Mouse (Mus musculus) macrophage (primary cell): ENCODE results near the gene Pomgnt2. TPM values are rescaled to one million over a fixed set of nuclear protein-coding genes. Genes with fewer than 3 reads are reported as not detected.

Source experiments
- H3K27ac ChIP-seq: fragments of 350-480 bp; formaldehyde crosslinking; 2 replicates; pipeline ENCODE4 v1.9.0; 2021
- H3K36me3 ChIP-seq: fragments of 350-480 bp; formaldehyde crosslinking; 2 replicates; pipeline ENCODE4 v1.9.0; 2021; ENCODE audit errors: inconsistent target
- H3K4me3 ChIP-seq: fragments of 350-480 bp; formaldehyde crosslinking; 2 replicates; pipeline ENCODE4 v1.9.0; 2021; ENCODE audit errors: inconsistent target
- H3K79me2 ChIP-seq: fragments of 350-480 bp; formaldehyde crosslinking; 2 replicates; pipeline ENCODE4 v1.9.0; 2021; ENCODE audit errors: inconsistent target
- WGBS: methylation state at CpG from one replicate; pipeline ENCODE4 v1.1.7; 2026; ENCODE audit warnings: inconsistent platforms; ENCODE audit not compliant: missing documents; 5-methylcytosine and 5-hydroxymethylcytosine counted together
- polyA plus RNA-seq: library from polyadenylated mRNA; stranded (reverse); fragments of 250-400 nt; gene quantifications from 3 replicates; pipeline ENCODE4 v1.2.4, GENCODE M21; 2018; ENCODE audit warnings: inconsistent platforms

The Pomgnt2 gene
- polyA plus RNA-seq, 1 experiment from 2014 or later = 0.93 TPM

- 22% methylated on average over 9 of the region's 10 CpGs for WGBS
- Histone ChIP-seq H3K4me3 (no peak overlapping the region; the same call in 1 of the 2 replicates), H3K36me3 (no peaks in the 10 kb centered on the region)
Measured at GRCm38 (mm10) chr9:121995077-121995476, 1.8 kb downstream of the Pomgnt2 start.

GRCm38 (mm10) chr9:121993047-121993446 is 3.9 kb downstream of the Pomgnt2 start:
- 23% methylated on average over 3 of the region's 3 CpGs for WGBS
- H3K4me3 ChIP-seq = no peak overlapping the region
- H3K27ac ChIP-seq = no peak overlapping the region
- no peaks in the 10 kb centered on the region for H3K79me2 ChIP-seq
- H3K36me3 ChIP-seq = no peaks in the 10 kb centered on the region

More at GRCm38 (mm10) chr9:121995077-121995476, 1.8 kb downstream of the Pomgnt2 start:
- Histone ChIP-seq H3K79me2 (no peaks in the 10 kb centered on the region), H3K27ac (no peak overlapping the region)

- Histone ChIP-seq H3K27ac (no peak overlapping the region), H3K4me3 (no peak overlapping the region), H3K36me3 (no peaks in the 10 kb centered on the region), H3K79me2 (no peaks in the 10 kb centered on the region)
- 61% methylated on average over 5 of the region's 5 CpGs for WGBS
Measured at GRCm38 (mm10) chr9:121991041-121991440, 5.9 kb downstream of the Pomgnt2 start.

GRCm38 (mm10) chr9:121989536-121989935 is 7.4 kb downstream of the Pomgnt2 start:
- H3K4me3 ChIP-seq = no peak overlapping the region
- H3K27ac ChIP-seq = no peak overlapping the region
- no peaks in the 10 kb centered on the region for H3K36me3 ChIP-seq
- 87% methylated on average over 4 of the region's 5 CpGs for WGBS
- H3K79me2 ChIP-seq = no peaks in the 10 kb centered on the region

- no peaks in the 10 kb centered on the region for H3K36me3 ChIP-seq
- H3K79me2 ChIP-seq = no peaks in the 10 kb centered on the region
- H3K27ac ChIP-seq = no peak overlapping the region
- H3K4me3 ChIP-seq = no peak overlapping the region
- 54% methylated on average over 3 of the region's 3 CpGs for WGBS
Measured at GRCm38 (mm10) chr9:121988910-121989309, 8.0 kb downstream of the Pomgnt2 start.

- H3K36me3 ChIP-seq = no peaks in the 10 kb centered on the region
- H3K79me2 ChIP-seq = no peaks in the 10 kb centered on the region
- H3K27ac ChIP-seq = no peak overlapping the region
- no peak overlapping the region for H3K4me3 ChIP-seq
- 43% methylated on average over 12 of the region's 15 CpGs for WGBS
Measured at GRCm38 (mm10) chr9:121984465-121985461, 12.1 kb downstream of the Pomgnt2 start.

- H3K27ac ChIP-seq = no peak overlapping the region
- 64% methylated on average over 15 of the region's 15 CpGs for WGBS
- no peaks in the 10 kb centered on the region for H3K79me2 ChIP-seq
- H3K4me3 ChIP-seq = no peak overlapping the region
- no peaks in the 10 kb centered on the region for H3K36me3 ChIP-seq
Measured at GRCm38 (mm10) chr9:121983504-121983903, 13.4 kb downstream of the Pomgnt2 start.

GRCm38 (mm10) chr9:121982665-121983064 is 14.2 kb downstream of the Pomgnt2 start:
- no peak overlapping the region for H3K4me3 ChIP-seq
- H3K79me2 ChIP-seq = no peaks in the 10 kb centered on the region
- H3K27ac ChIP-seq = no peak overlapping the region
- H3K36me3 ChIP-seq = no peaks in the 10 kb centered on the region
- 94% methylated on average over 15 of the region's 15 CpGs for WGBS

- Histone ChIP-seq H3K36me3 (no peaks in the 10 kb centered on the region), H3K4me3 (no peak overlapping the region), H3K27ac (no peak overlapping the region), H3K79me2 (no peaks in the 10 kb centered on the region)
- 95% methylated on average over 22 of the region's 22 CpGs for WGBS
Measured at GRCm38 (mm10) chr9:121982214-121982613, 14.7 kb downstream of the Pomgnt2 start.

- WGBS = 74% methylated on average over 10 of the region's 10 CpGs
- Histone ChIP-seq H3K27ac (no peak overlapping the region), H3K4me3 (no peak overlapping the region), H3K79me2 (no peaks in the 10 kb centered on the region), H3K36me3 (no peaks in the 10 kb centered on the region)
Measured at GRCm38 (mm10) chr9:121981466-121982105, 15.3 kb downstream of the Pomgnt2 start.

- Histone ChIP-seq H3K36me3 (no peaks in the 10 kb centered on the region), H3K79me2 (no peaks in the 10 kb centered on the region), H3K27ac (no peak overlapping the region), H3K4me3 (no peak overlapping the region)
- 92% methylated on average over 9 of the region's 9 CpGs for WGBS
Measured at GRCm38 (mm10) chr9:121981046-121981445, 15.9 kb downstream of the Pomgnt2 start.

- 93% methylated on average over 2 of the region's 2 CpGs for WGBS
- no peaks in the 10 kb centered on the region for H3K79me2 ChIP-seq
- H3K27ac ChIP-seq = no peak overlapping the region
- no peaks in the 10 kb centered on the region for H3K36me3 ChIP-seq
- no peak overlapping the region for H3K4me3 ChIP-seq
Measured at GRCm38 (mm10) chr9:121975321-121975720, 21.6 kb downstream of the Pomgnt2 start.

GRCm38 (mm10) chr9:121974141-121974986 is 22.5 kb downstream of the Pomgnt2 start:
- Histone ChIP-seq H3K27ac (no peak overlapping the region), H3K36me3 (no peaks in the 10 kb centered on the region), H3K79me2 (no peaks in the 10 kb centered on the region), H3K4me3 (no peak overlapping the region)
- 92% methylated on average over 12 of the region's 12 CpGs for WGBS

GRCm38 (mm10) chr9:121973207-121973606 is 23.7 kb downstream of the Pomgnt2 start:
- Histone ChIP-seq H3K36me3 (no peaks in the 10 kb centered on the region), H3K4me3 (no peak overlapping the region), H3K27ac (no peak overlapping the region), H3K79me2 (no peaks in the 10 kb centered on the region)
- WGBS = 90% methylated on average over 1 of the region's 1 CpGs
